Comparison of ENCODE assay signal across 8 mouse cellular contexts in the genomic region with DNA sequence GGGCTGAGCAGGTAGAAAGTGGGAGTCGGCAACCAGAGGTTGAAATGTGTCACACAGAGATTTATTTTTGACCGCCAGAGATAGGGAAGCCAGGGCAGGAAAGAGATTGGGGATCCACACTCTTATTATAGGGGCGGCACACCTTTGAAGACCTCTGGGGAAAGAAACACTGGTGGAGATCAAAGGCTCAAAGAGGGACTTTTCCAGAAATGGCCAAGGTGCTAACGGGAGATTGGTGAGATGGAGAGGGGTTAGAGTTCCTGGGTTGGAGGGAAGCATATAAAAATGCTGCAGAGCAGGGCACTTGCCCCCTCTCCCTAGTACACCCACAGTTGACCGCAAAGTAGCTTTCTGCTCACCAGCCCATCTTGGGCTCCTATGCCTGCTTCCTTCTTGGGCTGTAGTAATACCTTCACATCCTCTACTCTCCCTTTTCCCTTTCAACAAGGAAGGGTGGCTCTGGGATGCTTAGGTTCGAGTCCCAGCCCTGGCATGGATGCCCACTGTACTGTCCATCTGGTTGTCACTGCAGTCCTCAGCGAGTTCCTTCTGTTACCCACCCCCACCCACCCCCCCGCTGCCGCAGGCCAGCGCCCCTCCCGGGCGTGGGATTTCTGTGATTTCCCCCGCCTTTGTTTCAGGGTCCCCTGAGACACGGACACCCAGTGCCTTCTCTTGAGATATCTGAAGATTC. TPM values are rescaled to one million over a fixed set of nuclear protein-coding genes. Genes with fewer than 3 reads are reported as not detected.
DNase-seq lines count a peak whose midpoint lies in the region; ATAC-seq and TF ChIP-seq lines count a peak whose summit lies in the region.

No protein-coding gene starts in this region.

- 28% methylated on average over 14 of the region's 14 CpGs for WGBS in heart, embryonic 11.5 days (ENCODE audit: insufficient replicate concordance)
- 30% methylated on average over 14 of the region's 14 CpGs for WGBS in heart, postnatal 0 days
- WGBS in liver, postnatal 0 days (ENCODE audit: insufficient replicate concordance), result 30% methylated on average over 14 of the region's 14 CpGs

- no peak for DNase-seq in heart, adult 8-10 months (ENCODE audit: low spot score)
- DNase-seq in G1E (ENCODE audit: low spot score), result no peak
- no peak for DNase-seq in heart, postnatal 0 days (ENCODE audit: low spot score)
- DNase-seq in liver, postnatal 0 days, result no peak
- DNase-seq in left cerebral cortex, adult 18-20 months (ENCODE audit: low spot score in 2 of 2), result no peak

- peak overlapping the region; percentile 89 for H3K4me3 ChIP-seq in heart, embryonic 11.5 days (ENCODE audit: low read depth, low read length)
- peak overlapping the region; percentile 68 for H3K4me3 ChIP-seq in G1E (ENCODE audit: low read depth, low read length)
- H3K4me3 ChIP-seq in heart, postnatal 0 days (ENCODE audit: low read depth, low read length), result peak overlapping the region; percentile 74
- peak overlapping the region; percentile 54 for H3K4me3 ChIP-seq in liver, postnatal 0 days (ENCODE audit: low read depth, low read length)

- TF ChIP-seq CTCF in G1E (IDR thresholded peaks at IDR 0.05; ENCODE audit: low read depth, low read length), result no peak
- no peak for TF ChIP-seq CTCF in heart, postnatal 0 days (IDR thresholded peaks at IDR 0.05; ENCODE audit: low read depth)
- TF ChIP-seq CTCF in liver, postnatal 0 days (IDR thresholded peaks at IDR 0.05; ENCODE audit: low read depth), result no peak

- peak overlapping the region; percentile 88; the same call in 1 of the 2 replicates for H3K27ac ChIP-seq in heart, embryonic 11.5 days (ENCODE audit: low read depth, low read length)
- H3K27ac ChIP-seq in heart, postnatal 0 days (ENCODE audit: low read depth), result peak overlapping the region; percentile 90
- no peak overlapping the region for H3K27ac ChIP-seq in liver, postnatal 0 days (ENCODE audit: low read depth)

- 0 out of 2 replicates have a peak, but pooled peaks cover under 1% of the 10 kb centered on the region for H3K36me3 ChIP-seq in heart, embryonic 11.5 days (ENCODE audit: control insufficient read depth, insufficient read depth, low read length)
- H3K36me3 ChIP-seq in G1E (replicated peaks), result no peaks in the 10 kb centered on the region
- 0 out of 2 replicates have a peak, but pooled peaks cover 5% of the 10 kb centered on the region for H3K36me3 ChIP-seq in heart, postnatal 0 days (replicated peaks; ENCODE audit: control insufficient read depth, insufficient read depth, low read length)
- H3K36me3 ChIP-seq in liver, postnatal 0 days (replicated peaks; ENCODE audit: insufficient read depth, low read length), result no peaks in the 10 kb centered on the region

- peaks cover 17% of the 10 kb centered on the region for H3K4me1 ChIP-seq in heart, embryonic 11.5 days (ENCODE audit: control insufficient read depth, insufficient read depth, low read length)
- peaks cover 42% of the 10 kb centered on the region for H3K4me1 ChIP-seq in G1E (ENCODE audit: insufficient read depth, low read depth, low read length)
- H3K4me1 ChIP-seq in heart, postnatal 0 days (ENCODE audit: control insufficient read depth, insufficient read depth), result peaks cover 19% of the 10 kb centered on the region
- peaks cover 9% of the 10 kb centered on the region for H3K4me1 ChIP-seq in liver, postnatal 0 days (ENCODE audit: insufficient read depth)

- no peaks in the 10 kb centered on the region for H3K9me3 ChIP-seq in heart, embryonic 11.5 days (replicated peaks; ENCODE audit: control insufficient read depth, low read length)
- no peaks in the 10 kb centered on the region for H3K9me3 ChIP-seq in G1E (replicated peaks)
- no peaks in the 10 kb centered on the region for H3K9me3 ChIP-seq in heart, postnatal 0 days (replicated peaks; ENCODE audit: control insufficient read depth, low read length)
- no peaks in the 10 kb centered on the region for H3K9me3 ChIP-seq in liver, postnatal 0 days (ENCODE audit: low read length)

- ATAC-seq in heart, embryonic 11.5 days (replicated peaks; ENCODE audit: insufficient number of reproducible peaks, low FRiP score, low TSS enrichment), result peak; percentile 44; the same call in 1 of the 2 replicates
- no peak for ATAC-seq in G1E (ENCODE audit: extremely low read depth, insufficient number of reproducible peaks, low FRiP score, poor library complexity, severe bottlenecking)
- ATAC-seq in heart, postnatal 0 days (ENCODE audit: insufficient read depth, low read depth), result 0 out of 2 replicates have a peak, but pooled peaks have one; percentile 3
- ATAC-seq in liver, postnatal 0 days, result no peak
- ATAC-seq in erythroblast, adult 5-6 weeks (replicated peaks; ENCODE audit: low FRiP score, poor library complexity, severe bottlenecking), result no peak
- no peak for ATAC-seq in monocyte, adult 5-6 weeks (replicated peaks; ENCODE audit: insufficient number of reproducible peaks, low FRiP score, low TSS enrichment, poor library complexity, severe bottlenecking)

- peak overlapping the region; percentile 99 for H3K9ac ChIP-seq in heart, embryonic 11.5 days (ENCODE audit: low read depth, low read length)
- H3K9ac ChIP-seq in heart, postnatal 0 days (replicated peaks; ENCODE audit: low read depth, low read length), result peak overlapping the region; percentile 88
- H3K9ac ChIP-seq in liver, postnatal 0 days (replicated peaks), result no peak overlapping the region; the same call in 1 of the 2 replicates

- H3K4me2 ChIP-seq in heart, embryonic 11.5 days, result peak overlapping the region; percentile 75
- peak overlapping the region; percentile 77 for H3K4me2 ChIP-seq in heart, postnatal 0 days (ENCODE audit: low read depth, low read length)
- peak overlapping the region; percentile 79 for H3K4me2 ChIP-seq in liver, postnatal 0 days (ENCODE audit: low read depth, low read length)

- H3K27me3 ChIP-seq in heart, embryonic 11.5 days (ENCODE audit: control insufficient read depth, insufficient read depth, low read length), result no peaks in the 10 kb centered on the region
- H3K27me3 ChIP-seq in G1E (ENCODE audit: insufficient read depth, low read length), result peaks cover 46% of the 10 kb centered on the region
- no peaks in the 10 kb centered on the region for H3K27me3 ChIP-seq in heart, postnatal 0 days (ENCODE audit: control insufficient read depth, insufficient read depth, low read length)
- H3K27me3 ChIP-seq in liver, postnatal 0 days (ENCODE audit: insufficient read depth, low read length), result peaks cover 14% of the 10 kb centered on the region

- no peak for TF ChIP-seq EP300 in heart, postnatal 0 days (IDR thresholded peaks at IDR 0.05; ENCODE audit: low read depth)
- no peak for TF ChIP-seq EP300 in liver, postnatal 0 days (IDR thresholded peaks at IDR 0.05; ENCODE audit: low read depth)

RNA-seq across cellular contexts. Expression of gene Fstl1, which starts 0.4 kb away (rescaled TPM):
- polyA plus RNA-seq in heart, embryonic 11.5 days (2014; fragmentation: Nextera tagmentation; extraction: Ambion mirVana), result 500 and 503 TPM in 2 replicates
- total RNA-seq in heart, adult 8-10 months (2022), result 10 to 100 TPM; 36.4 to 46.9 (median 43.4) TPM
- total RNA-seq in G1E (2014; fragmentation: Nextera tagmentation), result 2.9 and 4.8 TPM in 2 replicates
- total RNA-seq in G1E (2017), result 6.5 and 7.4 TPM in 2 replicates
- polyA plus RNA-seq in G1E (2012), result 0.67 and 0.68 TPM in 2 replicates
- 289 and 316 TPM in 2 replicates for total RNA-seq in heart, postnatal 0 days (2014; rRNA removed; ENCODE audit: low replicate concordance)
- polyA plus RNA-seq in heart, postnatal 0 days (2015; fragmentation: Nextera tagmentation; extraction: Ambion mirVana), result 271 and 272 TPM in 2 replicates
- polyA plus RNA-seq in liver, postnatal 0 days (2015; fragmentation: Nextera tagmentation; extraction: Ambion mirVana), result 14.9 and 15.5 TPM in 2 replicates
- total RNA-seq in erythroblast, adult 5-6 weeks (2015; ENCODE audit: low replicate concordance), result 0.63 TPM in 1 of 2 replicates, not detected in the other
- total RNA-seq in erythroblast, adult 5-6 weeks (2017; ENCODE audit: low replicate concordance), result 0.77 and 0.98 TPM in 2 replicates
- 10 to 100 TPM; 27.6 to 27.9 TPM for total RNA-seq in left cerebral cortex, adult 18-20 months (2021)
- total RNA-seq in monocyte, adult 5-6 weeks (2017), result 0.68 TPM in 1 of 3 replicates, not detected in the others

Comparison
In these comparisons a context has a peak if more than half of its experiments do, and no peak if none do; other contexts are left out.
1. ATAC-seq: peak in heart, embryonic 11.5 days (single experiment) and heart, postnatal 0 days (single experiment); none in G1E (single experiment), liver, postnatal 0 days (single experiment), erythroblast, adult 5-6 weeks (single experiment) and monocyte, adult 5-6 weeks (single experiment).
2. Peak in every context shown above with its lines, with median percentiles within 50 percentile points of each other: H3K4me2 ChIP-seq and H3K4me3 ChIP-seq.